In the genomic region with DNA sequence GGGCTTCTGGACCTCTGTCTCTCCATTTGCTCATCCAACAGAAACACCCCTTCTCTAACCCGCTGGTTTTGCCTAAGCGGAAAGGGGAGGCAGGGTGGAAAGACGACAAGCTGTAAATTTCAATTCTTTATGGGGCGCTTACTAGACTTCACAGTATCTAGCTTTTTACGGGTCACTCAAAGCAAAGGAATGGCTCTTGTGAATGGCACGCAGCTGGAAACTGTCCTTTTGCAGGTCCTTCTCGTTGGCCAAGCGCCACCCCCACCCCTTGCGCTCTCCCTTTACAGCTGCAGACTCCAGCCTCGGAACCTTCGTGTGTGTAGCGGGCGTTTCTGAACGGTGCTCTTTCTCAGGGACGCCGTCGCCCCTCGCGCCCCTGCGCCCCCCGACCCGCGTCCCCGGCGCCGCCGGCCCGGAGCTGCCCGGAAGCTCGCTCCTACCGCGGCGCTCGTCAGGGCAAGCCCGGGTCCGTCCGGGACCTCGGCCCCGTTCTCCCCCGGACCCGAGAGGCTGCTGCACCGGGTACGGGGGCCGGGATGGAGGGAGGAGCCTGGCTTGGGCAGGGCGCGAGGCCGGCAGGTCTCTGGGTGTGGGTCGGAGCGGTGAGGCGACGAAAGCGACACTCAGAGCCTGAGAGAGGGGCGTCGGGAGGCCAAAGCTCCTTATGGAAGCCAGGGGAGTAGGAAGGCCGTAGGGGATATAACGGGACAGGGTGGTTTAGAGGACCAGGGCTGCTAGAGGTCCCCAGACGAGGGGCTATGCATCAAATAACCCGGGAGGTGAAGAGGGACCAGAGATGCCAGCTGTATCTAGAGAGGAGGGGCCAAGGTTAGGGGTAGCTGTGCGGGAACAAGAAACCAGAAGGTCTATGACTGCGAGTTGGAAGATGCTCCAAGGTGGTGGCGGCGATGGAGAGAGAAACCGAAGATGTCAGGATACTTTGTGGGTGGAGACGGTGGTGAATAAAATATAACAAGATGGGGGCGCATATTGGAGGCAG, we compare ENCODE assay signal across 8 mouse cellular contexts. TPM values are rescaled to one million over a fixed set of nuclear protein-coding genes. Genes with fewer than 3 reads are reported as not detected.
A peak's percentile ranks its signal among the peaks of the same experiment; 100 is the strongest.
DNase-seq lines count a peak whose midpoint lies in the region; ATAC-seq lines count a peak whose summit lies in the region.

TSS of gene Zfp580 (plus strand) at position 346 of the 1,000 bp plus-strand sequence.

- intact Hi-C loops in gastrocnemius, postnatal 14 days (cut with DNase I; ENCODE audit: low total_unique reads): loop anchor here (2.0 to 5.0 kb wide), 2 partner anchors 34 to 55 kb away; partner anchors contain the start of genes Gm44973 and Zfp579
- intact Hi-C loops in left cerebral cortex, postnatal 14 days (cut with DNase I): no loop called here

- DNase-seq in gastrocnemius, postnatal 14 days: peak; percentile 80
- peak; percentile 82 for DNase-seq in induced T-regulatory cell, adult 2 months (ENCODE audit: low read depth)
- DNase-seq in left cerebral cortex, postnatal 14 days (ENCODE audit: low spot score in 2 of 2): peak; percentile 78 to 82
- DNase-seq in right cerebral cortex, postnatal 10 days (ENCODE audit: low spot score in 2 of 2): peak; percentile 86 to 88
- no peak for DNase-seq in c-Kit-positive CD71-positive TER-119-positive erythroid progenitor cells, embryonic 14.5 days (ENCODE audit: low spot score)

- peak; percentile 50 for ATAC-seq in activated CD4-positive, CD25-positive, alpha-beta regulatory T cell, adult 4 months
- ATAC-seq in common myeloid progenitor, adult 5-6 weeks (replicated peaks; ENCODE audit: low read depth, poor library complexity, severe bottlenecking): peak; percentile 62
- peak; percentile 54 for ATAC-seq in megakaryocyte progenitor cell, adult 5-6 weeks (replicated peaks; ENCODE audit: poor library complexity)

RNA-seq across cellular contexts. Expression of gene Zfp580, which starts in this region (rescaled TPM):
- 1 to 10 TPM; 1.2 to 2.8 TPM for polyA plus RNA-seq in activated CD4-positive, CD25-positive, alpha-beta regulatory T cell, adult 4 months (2017; shearing (Covaris generic))
- total RNA-seq in common myeloid progenitor, adult 5-6 weeks (2017): 1.8 and 3.6 TPM in 2 replicates
- total RNA-seq in gastrocnemius, postnatal 14 days (2021): 1 to 10 TPM; 5.6 to 6.6 TPM
- total RNA-seq in left cerebral cortex, postnatal 14 days (2021): 10 to 100 TPM; 56.1 to 62.8 TPM
- total RNA-seq in megakaryocyte progenitor cell, adult 5-6 weeks (2015): 2.3 and 3.0 TPM in 2 replicates
- 0.24 and 0.67 TPM in 2 replicates for total RNA-seq in megakaryocyte progenitor cell, adult 5-6 weeks (2017)

Comparison
In these comparisons a context has a peak if more than half of its experiments do, and no peak if none do; other contexts are left out.
1. RNA of gene Zfp580 (total RNA-seq): 56.1 to 62.8 TPM in left cerebral cortex, postnatal 14 days; 5.6 to 6.6 TPM in gastrocnemius, postnatal 14 days, 1.8 to 3.6 TPM in common myeloid progenitor, adult 5-6 weeks and 0.24 to 3.0 TPM in megakaryocyte progenitor cell, adult 5-6 weeks; every median in the first group is over 4 times any median in the second.
2. Peak in every context shown above with its lines, with median percentiles within 50 percentile points of each other: ATAC-seq.